Mouse (Mus musculus): ENCODE data around the gene Ccdc84.

GRCm38 (mm10) chr9:44432577-44433185 is 14.3 kb upstream of the Ccdc84 start:
- TF ChIP-seq POLR2A (IDR thresholded peaks at IDR 0.05; ENCODE audit: extremely low read depth, insufficient read depth, low read length) (no peak), CTCF (IDR thresholded peaks at IDR 0.05; ENCODE audit: extremely low read depth, insufficient read depth, low read length) (no peak)
